13 mouse cellular contexts compared by ENCODE assay signal in genomic region chr2:181135446-181135818, GRCm38 (mm10). TPM values are rescaled to one million over a fixed set of nuclear protein-coding genes. Genes with fewer than 3 reads are reported as not detected.
A peak's percentile ranks its signal among the peaks of the same experiment; 100 is the strongest.
DNase-seq lines count a peak whose midpoint lies in the region; ATAC-seq lines count a peak whose summit lies in the region.
"Had no signal": no experiment of that assay in that cellular context is flagged by ENCODE, and none has a peak within 500 bp of the region (broad histone marks: within the 10 kb centered on the region; RNA-seq: fewer than 3 reads in every experiment).

No protein-coding gene starts in this region.

- no peaks in the 10 kb centered on the region for H3K36me3 ChIP-seq in kidney, embryonic 14.5 days (ENCODE audit: control insufficient read depth, insufficient read depth, low read length)
- no peaks in the 10 kb centered on the region for H3K36me3 ChIP-seq in embryonic facial prominence, embryonic 11.5 days (replicated peaks; ENCODE audit: control insufficient read depth, insufficient read depth, low read depth, low read length)
- no peaks in the 10 kb centered on the region for H3K36me3 ChIP-seq in hindbrain, embryonic 12.5 days
- H3K36me3 ChIP-seq in midbrain, embryonic 12.5 days: no peaks in the 10 kb centered on the region

- WGBS in kidney, embryonic 14.5 days: 7% methylated on average over 4 of the region's 4 CpGs
- whole genome bisulfite sequencing in embryonic facial prominence, embryonic 11.5 days: 7% methylated on average over 4 of the region's 4 CpGs
- 8% methylated on average over 4 of the region's 4 CpGs for WGBS in hindbrain, embryonic 12.5 days
- 5% methylated on average over 4 of the region's 4 CpGs for WGBS in midbrain, embryonic 12.5 days

- peaks cover 61% of the 10 kb centered on the region for H3K27me3 ChIP-seq in kidney, embryonic 14.5 days (ENCODE audit: control insufficient read depth, insufficient read depth, low read length)
- peaks cover 25% of the 10 kb centered on the region for H3K27me3 ChIP-seq in embryonic facial prominence, embryonic 11.5 days (ENCODE audit: control insufficient read depth, insufficient read depth, low read length)
- peaks cover 64% of the 10 kb centered on the region for H3K27me3 ChIP-seq in hindbrain, embryonic 12.5 days
- peaks cover 75% of the 10 kb centered on the region for H3K27me3 ChIP-seq in midbrain, embryonic 12.5 days

- no peaks in the 10 kb centered on the region for H3K9me3 ChIP-seq in kidney, embryonic 14.5 days (ENCODE audit: control insufficient read depth, low read length)
- no peaks in the 10 kb centered on the region for H3K9me3 ChIP-seq in embryonic facial prominence, embryonic 11.5 days (replicated peaks; ENCODE audit: control insufficient read depth, low read length)
- no peaks in the 10 kb centered on the region for H3K9me3 ChIP-seq in hindbrain, embryonic 12.5 days (replicated peaks)
- no peaks in the 10 kb centered on the region for H3K9me3 ChIP-seq in midbrain, embryonic 12.5 days

- peak overlapping the region; percentile 38; the same call in 1 of the 2 replicates for H3K4me3 ChIP-seq in kidney, embryonic 14.5 days (ENCODE audit: low read length)
- H3K4me3 ChIP-seq in embryonic facial prominence, embryonic 11.5 days (ENCODE audit: low read depth, low read length): no peak overlapping the region; the same call in 1 of the 2 replicates
- peak overlapping the region; percentile 72 for H3K4me3 ChIP-seq in hindbrain, embryonic 12.5 days
- H3K4me3 ChIP-seq in midbrain, embryonic 12.5 days: peak overlapping the region; percentile 76

- intact Hi-C loops in left cerebral cortex, postnatal 36 days (cut with DNase I): no loop called here

- no peak overlapping the region for H3K27ac ChIP-seq in kidney, embryonic 14.5 days (ENCODE audit: low read depth, low read length)
- no peak overlapping the region for H3K27ac ChIP-seq in embryonic facial prominence, embryonic 11.5 days (replicated peaks; ENCODE audit: low read depth, low read length)
- peak overlapping the region; percentile 94 for H3K27ac ChIP-seq in hindbrain, embryonic 12.5 days
- H3K27ac ChIP-seq in midbrain, embryonic 12.5 days (replicated peaks): peak overlapping the region; percentile 93

- ATAC-seq in kidney, embryonic 14.5 days (ENCODE audit: low FRiP score, low TSS enrichment): no peak
- ATAC-seq in embryonic facial prominence, embryonic 11.5 days (replicated peaks; ENCODE audit: insufficient number of reproducible peaks, low FRiP score, low TSS enrichment, low read depth): no peak
- ATAC-seq in hindbrain, embryonic 12.5 days (ENCODE audit: low FRiP score): peak; percentile 23; the same call in 1 of the 2 replicates
- ATAC-seq in midbrain, embryonic 12.5 days (ENCODE audit: low FRiP score, low read depth): no peak

- H3K4me2 ChIP-seq in kidney, embryonic 14.5 days (replicated peaks; ENCODE audit: low read depth, low read length): no peak overlapping the region; the same call in 1 of the 2 replicates
- peak overlapping the region; percentile 94; the same call in 1 of the 2 replicates for H3K4me2 ChIP-seq in embryonic facial prominence, embryonic 11.5 days (ENCODE audit: low read depth, low read length)
- H3K4me2 ChIP-seq in hindbrain, embryonic 12.5 days (replicated peaks): peak overlapping the region; percentile 80
- peak overlapping the region; percentile 85 for H3K4me2 ChIP-seq in midbrain, embryonic 12.5 days (replicated peaks)

- 0 out of 2 replicates have a peak, but pooled peaks cover 3% of the 10 kb centered on the region for H3K4me1 ChIP-seq in kidney, embryonic 14.5 days (ENCODE audit: control insufficient read depth, insufficient read depth, low read length)
- H3K4me1 ChIP-seq in embryonic facial prominence, embryonic 11.5 days (ENCODE audit: control insufficient read depth, insufficient read depth, low read length): no peaks in the 10 kb centered on the region
- H3K4me1 ChIP-seq in hindbrain, embryonic 12.5 days: peaks cover 25% of the 10 kb centered on the region
- peaks cover 18% of the 10 kb centered on the region for H3K4me1 ChIP-seq in midbrain, embryonic 12.5 days

- DNase-seq in kidney, adult 11 months: no peak
- no peak for DNase-seq in embryonic facial prominence, embryonic 11.5 days (ENCODE audit: low spot score)
- no peak for DNase-seq in urinary bladder, postnatal 4 days (ENCODE audit: low spot score in 2 of 2)
- DNase-seq in right cerebral cortex, postnatal 36 days (ENCODE audit: low spot score in 2 of 2): no peak
- DNase-seq in left cerebral cortex, postnatal 36 days (ENCODE audit: low spot score in 2 of 2): no peak
- DNase-seq: adrenal gland, postnatal 14 days; kidney, postnatal 25 days; thymus, adult 2 months had no signal

- no peak overlapping the region for H3K9ac ChIP-seq in kidney, embryonic 14.5 days (ENCODE audit: low read depth, low read length)
- H3K9ac ChIP-seq in embryonic facial prominence, embryonic 11.5 days (replicated peaks; ENCODE audit: low read length): no peak overlapping the region
- peak overlapping the region; percentile 89 for H3K9ac ChIP-seq in hindbrain, embryonic 12.5 days
- H3K9ac ChIP-seq in midbrain, embryonic 12.5 days (replicated peaks): peak overlapping the region; percentile 80

RNA-seq across cellular contexts. Expression of gene Kcnq2, which starts 0.3 kb away (rescaled TPM):
- not detected in 2 replicates for polyA plus RNA-seq in kidney, embryonic 14.5 days (2014; fragmentation: Nextera tagmentation; extraction: Ambion mirVana)
- polyA plus RNA-seq in embryonic facial prominence, embryonic 11.5 days (2014; fragmentation: Nextera tagmentation; extraction: Ambion mirVana): 1.5 and 2.0 TPM in 2 replicates
- polyA plus RNA-seq in hindbrain, embryonic 12.5 days (2016; fragmentation: Nextera tagmentation; extraction: Ambion mirVana): 41.7 and 43.1 TPM in 2 replicates
- polyA plus RNA-seq in midbrain, embryonic 12.5 days (2016; fragmentation: Nextera tagmentation; extraction: Ambion mirVana): 30.7 and 34.3 TPM in 2 replicates
- total RNA-seq in left cerebral cortex, postnatal 36 days (2021): 100 to 1,000 TPM; 225 to 264 TPM

RNA-seq across cellular contexts. Expression of gene Eef1a2, which starts 21.4 kb away (rescaled TPM):
- polyA plus RNA-seq in kidney, embryonic 14.5 days (2014; fragmentation: Nextera tagmentation; extraction: Ambion mirVana): not detected in 2 replicates
- 0.25 and 0.42 TPM in 2 replicates for polyA plus RNA-seq in embryonic facial prominence, embryonic 11.5 days (2014; fragmentation: Nextera tagmentation; extraction: Ambion mirVana)
- 2.3 and 2.5 TPM in 2 replicates for polyA plus RNA-seq in hindbrain, embryonic 12.5 days (2016; fragmentation: Nextera tagmentation; extraction: Ambion mirVana)
- 1.4 and 1.6 TPM in 2 replicates for polyA plus RNA-seq in midbrain, embryonic 12.5 days (2016; fragmentation: Nextera tagmentation; extraction: Ambion mirVana)
- total RNA-seq in left cerebral cortex, postnatal 36 days (2021): 1,000 to 10,000 TPM; 1,312 to 1,553 TPM
- total RNA-seq: CH12.LX had no signal
- polyA plus RNA-seq: liver, embryonic 16.5 days had no signal

RNA-seq across cellular contexts. Expression of gene Ppdpf, which starts 51.6 kb away (rescaled TPM):
- 387 and 477 TPM in 2 replicates for polyA plus RNA-seq in kidney, embryonic 14.5 days (2014; fragmentation: Nextera tagmentation; extraction: Ambion mirVana)
- polyA plus RNA-seq in embryonic facial prominence, embryonic 11.5 days (2014; fragmentation: Nextera tagmentation; extraction: Ambion mirVana): 443 and 483 TPM in 2 replicates
- polyA plus RNA-seq in hindbrain, embryonic 12.5 days (2016; fragmentation: Nextera tagmentation; extraction: Ambion mirVana): 388 and 419 TPM in 2 replicates
- polyA plus RNA-seq in midbrain, embryonic 12.5 days (2016; fragmentation: Nextera tagmentation; extraction: Ambion mirVana): 423 and 462 TPM in 2 replicates
- 10 to 100 TPM; 88.3 to 97.9 TPM for total RNA-seq in left cerebral cortex, postnatal 36 days (2021)

Comparison
In these comparisons a context has a peak if more than half of its experiments do, and no peak if none do; other contexts are left out.
1. H3K27ac ChIP-seq: peak in hindbrain, embryonic 12.5 days (single experiment) and midbrain, embryonic 12.5 days (single experiment); none in kidney, embryonic 14.5 days (single experiment) and embryonic facial prominence, embryonic 11.5 days (single experiment).
2. H3K9ac ChIP-seq: peak in hindbrain, embryonic 12.5 days (single experiment) and midbrain, embryonic 12.5 days (single experiment); none in kidney, embryonic 14.5 days (single experiment) and embryonic facial prominence, embryonic 11.5 days (single experiment).
3. RNA of gene Kcnq2, which starts 0.3 kb away (polyA plus RNA-seq): 41.7 to 43.1 TPM in hindbrain, embryonic 12.5 days and 30.7 to 34.3 TPM in midbrain, embryonic 12.5 days; 1.5 to 2.0 TPM in embryonic facial prominence, embryonic 11.5 days and not detected in kidney, embryonic 14.5 days; every median in the first group is over 10 times any median in the second.